Mouse (Mus musculus): ENCODE measurements at regions not wholly inside any gene's neighbourhood (a gene's known extent, or its start where the extent isn't known, plus 50 kb on each side); places are given as distances from the start of the nearest gene placed in this dataset.
"Not testable (repeated sequence)": the region's sequence is repeated elsewhere in the genome, so short reads cannot be mapped to it uniquely, and the experiment has no call there.

GRCm38 (mm10) chr9:72166084-72166483 is 54.4 kb upstream of the Tcf12 start:
- ATAC-seq (replicated peaks; ENCODE audit: poor library complexity, severe bottlenecking): no peak

GRCm38 (mm10) chr9:72166611-72167010 is 54.9 kb upstream of the Tcf12 start:
- no peak for ATAC-seq (replicated peaks; ENCODE audit: poor library complexity, severe bottlenecking)

GRCm38 (mm10) chr9:72169231-72169630 is 57.6 kb upstream of the Tcf12 start:
- ATAC-seq (replicated peaks; ENCODE audit: poor library complexity, severe bottlenecking): no peak

GRCm38 (mm10) chr9:72169728-72170188 is 58.1 kb upstream of the Tcf12 start:
- peak; percentile 88 for ATAC-seq (replicated peaks; ENCODE audit: poor library complexity, severe bottlenecking)

- no peak for ATAC-seq (replicated peaks; ENCODE audit: poor library complexity, severe bottlenecking)
Measured at GRCm38 (mm10) chr9:72170235-72170634, 58.6 kb upstream of the Tcf12 start.

- no peak for ATAC-seq (replicated peaks; ENCODE audit: poor library complexity, severe bottlenecking)
Measured at GRCm38 (mm10) chr9:72172331-72172730, 60.7 kb upstream of the Tcf12 start.

- no peak for ATAC-seq (replicated peaks; ENCODE audit: poor library complexity, severe bottlenecking)
Measured at GRCm38 (mm10) chr9:72180972-72181371, 69.3 kb upstream of the Tcf12 start.

GRCm38 (mm10) chr9:72183336-72183735 is 71.7 kb upstream of the Tcf12 start:
- ATAC-seq (replicated peaks; ENCODE audit: poor library complexity, severe bottlenecking): no peak

- no peak for ATAC-seq (replicated peaks; ENCODE audit: poor library complexity, severe bottlenecking)
Measured at GRCm38 (mm10) chr9:72183925-72184324, 72.3 kb upstream of the Tcf12 start.

- ATAC-seq (replicated peaks; ENCODE audit: poor library complexity, severe bottlenecking): no peak
Measured at GRCm38 (mm10) chr9:72189867-72190266, 78.2 kb upstream of the Tcf12 start.

- no peak for ATAC-seq (replicated peaks; ENCODE audit: poor library complexity, severe bottlenecking)
Measured at GRCm38 (mm10) chr9:72190631-72191030, 79.0 kb upstream of the Tcf12 start.

- no peak for ATAC-seq (replicated peaks; ENCODE audit: poor library complexity, severe bottlenecking)
Measured at GRCm38 (mm10) chr9:72191091-72191490, 79.4 kb upstream of the Tcf12 start.

GRCm38 (mm10) chr9:72192051-72192952 is 80.6 kb upstream of the Tcf12 start:
- ATAC-seq (replicated peaks; ENCODE audit: poor library complexity, severe bottlenecking): no peak

- ATAC-seq (replicated peaks; ENCODE audit: poor library complexity, severe bottlenecking): not testable (repeated sequence)
Measured at GRCm38 (mm10) chr9:72192953-72193337, 81.3 kb upstream of the Tcf12 start.

- ATAC-seq (replicated peaks; ENCODE audit: poor library complexity, severe bottlenecking): no peak
Measured at GRCm38 (mm10) chr9:72195348-72195747, 79.3 kb upstream of the Zfp280d start.

- no peak for ATAC-seq (replicated peaks; ENCODE audit: poor library complexity, severe bottlenecking)
Measured at GRCm38 (mm10) chr9:72196626-72197330, 77.9 kb upstream of the Zfp280d start.

GRCm38 (mm10) chr9:72197331-72197732 is 77.3 kb upstream of the Zfp280d start:
- no peak for ATAC-seq (replicated peaks; ENCODE audit: poor library complexity, severe bottlenecking)

GRCm38 (mm10) chr9:72198976-72199375 is 75.7 kb upstream of the Zfp280d start:
- no peak for ATAC-seq (replicated peaks; ENCODE audit: poor library complexity, severe bottlenecking)

GRCm38 (mm10) chr9:72204357-72204905 is 70.2 kb upstream of the Zfp280d start:
- no peak for ATAC-seq (replicated peaks; ENCODE audit: poor library complexity, severe bottlenecking)

GRCm38 (mm10) chr9:72205815-72206214 is 68.8 kb upstream of the Zfp280d start:
- ATAC-seq (replicated peaks; ENCODE audit: poor library complexity, severe bottlenecking): no peak

GRCm38 (mm10) chr9:72206911-72207310 is 67.7 kb upstream of the Zfp280d start:
- ATAC-seq (replicated peaks; ENCODE audit: poor library complexity, severe bottlenecking): no peak
